Mouse (Mus musculus): ENCODE data around the gene Lgals2.
A peak's percentile ranks its signal among the peaks of the same experiment; 100 is the strongest.
"Not testable (repeated sequence)": the region's sequence is repeated elsewhere in the genome, so short reads cannot be mapped to it uniquely, and the experiment has no call there.

Lgals2 gene

GRCm38 (mm10) chr15:78855303-78855965 is at the start of gene Lgals2:
Lgals2 (minus strand) TSS chr15:78855529.
- no peak for DNase-seq (ENCODE audit: low spot score)

DNA sequence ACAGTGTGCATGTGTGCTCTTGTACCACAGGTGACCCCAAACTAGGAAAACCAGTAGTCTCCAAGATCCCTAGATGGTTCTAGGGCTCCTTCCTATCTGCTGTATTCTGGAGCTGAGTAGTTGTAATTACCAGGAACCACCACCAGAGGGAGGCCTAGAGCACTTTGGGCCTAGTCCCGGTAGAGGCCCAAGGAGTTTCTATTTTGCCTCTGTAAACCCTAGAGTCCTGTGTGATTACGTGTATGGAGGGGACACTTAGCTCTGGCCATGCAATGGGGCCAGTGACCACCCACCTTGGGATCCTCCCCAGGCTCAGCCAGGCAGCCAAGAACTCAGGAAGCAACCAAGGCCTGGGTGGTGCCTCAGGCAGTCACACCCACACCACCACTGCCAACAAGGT is 47.9 kb upstream of the Lgals2 start:
- DNase-seq (ENCODE audit: low spot score), result peak; percentile 86

GRCm38 (mm10) chr15:78901422-78901789 is 46.1 kb upstream of the Lgals2 start:
- no peak for DNase-seq (ENCODE audit: low spot score)

- no peak for DNase-seq (ENCODE audit: low spot score)
Measured at GRCm38 (mm10) chr15:78900585-78901421, 45.5 kb upstream of the Lgals2 start.

- no peak for DNase-seq (ENCODE audit: low spot score)
Measured at GRCm38 (mm10) chr15:78899740-78900584, 44.6 kb upstream of the Lgals2 start, which contains the start of gene Sh3bp1. Sh3bp1 (plus strand) TSS chr15:78899768.

GRCm38 (mm10) chr15:78899409-78899739 is 44.0 kb upstream of the Lgals2 start, which contains the start of gene Gm49510:
Gm49510 (plus strand) TSS chr15:78899667.
- DNase-seq (ENCODE audit: low spot score), result no peak

GRCm38 (mm10) chr15:78898507-78899001 is 43.2 kb upstream of the Lgals2 start:
- no peak for DNase-seq (ENCODE audit: low spot score)

GRCm38 (mm10) chr15:78897488-78897887 is 42.2 kb upstream of the Lgals2 start:
- no peak for DNase-seq (ENCODE audit: low spot score)

GRCm38 (mm10) chr15:78896149-78896548 is 40.8 kb upstream of the Lgals2 start:
- no peak for DNase-seq (ENCODE audit: low spot score)

GRCm38 (mm10) chr15:78895741-78896140 is 40.4 kb upstream of the Lgals2 start:
- DNase-seq (ENCODE audit: low spot score), result no peak

GRCm38 (mm10) chr15:78894726-78895125 is 39.4 kb upstream of the Lgals2 start:
- DNase-seq (ENCODE audit: low spot score), result no peak

GRCm38 (mm10) chr15:78892440-78892839 is 37.1 kb upstream of the Lgals2 start:
- no peak for DNase-seq (ENCODE audit: low spot score)

DNA sequence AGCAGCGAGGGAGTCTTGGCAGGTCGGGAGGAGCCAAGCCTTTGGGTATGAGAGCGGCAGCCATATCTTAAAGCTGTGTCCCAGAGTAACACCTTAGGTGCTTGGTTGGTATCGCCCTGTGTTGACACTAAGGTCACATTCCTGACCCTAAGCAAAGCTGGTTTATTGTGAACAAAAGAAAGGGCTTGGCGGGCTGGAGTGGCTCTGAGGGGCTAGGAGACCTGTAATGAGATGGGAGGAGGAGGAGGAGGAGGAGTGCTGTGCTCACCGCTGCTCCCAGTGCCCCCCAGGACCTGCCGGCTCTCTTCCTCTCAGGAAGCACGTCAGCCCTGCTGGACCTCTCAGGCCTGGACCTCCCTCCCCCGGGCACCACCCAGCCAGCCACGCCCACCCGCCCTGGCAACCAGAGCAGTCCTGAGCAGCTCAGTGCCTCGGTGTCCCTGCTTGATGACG is 34.1 kb upstream of the Lgals2 start:
- DNase-seq (ENCODE audit: low spot score), result no peak

DNA sequence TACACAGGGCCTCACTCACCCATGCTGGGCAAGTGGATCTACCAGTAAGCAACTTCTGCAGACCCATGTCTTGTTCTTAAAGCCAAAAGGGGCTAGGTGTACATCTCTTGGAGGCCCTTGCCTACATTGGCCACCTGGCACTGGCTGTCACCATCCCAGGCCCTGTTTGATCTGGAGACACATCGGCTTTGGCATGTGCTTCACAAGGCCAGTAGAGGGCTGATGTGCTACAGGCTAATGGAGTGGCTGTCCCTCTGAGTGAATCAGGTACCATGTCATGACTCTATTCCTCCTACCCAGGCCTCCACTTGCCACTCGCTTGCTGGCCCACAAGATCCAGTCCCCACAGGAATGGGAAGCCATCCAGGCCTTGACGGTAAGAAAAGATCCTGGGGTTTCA is 26.5 kb upstream of the Lgals2 start:
- DNase-seq (ENCODE audit: low spot score), result no peak

DNA sequence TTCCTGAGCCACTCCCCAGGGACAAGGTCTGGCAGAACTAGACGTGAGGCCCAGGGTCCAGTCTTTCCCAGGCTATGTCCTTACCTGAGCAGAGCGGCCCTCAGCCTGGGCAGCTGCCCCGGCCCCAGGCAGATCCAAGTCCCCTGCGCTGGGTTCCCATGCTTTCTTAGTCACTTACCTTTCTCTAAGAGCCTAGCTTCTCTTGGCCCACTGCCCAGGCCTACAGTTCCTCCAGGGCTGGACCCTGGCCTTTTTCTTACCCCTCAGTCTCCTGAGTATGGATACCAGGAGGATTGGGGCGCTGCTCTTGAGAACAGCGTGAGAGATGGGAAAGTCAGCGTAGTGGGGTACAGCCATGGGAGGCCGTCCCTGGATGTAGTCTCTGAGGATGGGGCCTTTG is 25.1 kb upstream of the Lgals2 start:
- no peak for DNase-seq (ENCODE audit: low spot score)

GRCm38 (mm10) chr15:78878792-78879516 is 23.6 kb upstream of the Lgals2 start:
- DNase-seq (ENCODE audit: low spot score), result not testable (repeated sequence)

- no peak for DNase-seq (ENCODE audit: low spot score)
Measured at GRCm38 (mm10) chr15:78877810-78878390, 22.6 kb upstream of the Lgals2 start.

DNA sequence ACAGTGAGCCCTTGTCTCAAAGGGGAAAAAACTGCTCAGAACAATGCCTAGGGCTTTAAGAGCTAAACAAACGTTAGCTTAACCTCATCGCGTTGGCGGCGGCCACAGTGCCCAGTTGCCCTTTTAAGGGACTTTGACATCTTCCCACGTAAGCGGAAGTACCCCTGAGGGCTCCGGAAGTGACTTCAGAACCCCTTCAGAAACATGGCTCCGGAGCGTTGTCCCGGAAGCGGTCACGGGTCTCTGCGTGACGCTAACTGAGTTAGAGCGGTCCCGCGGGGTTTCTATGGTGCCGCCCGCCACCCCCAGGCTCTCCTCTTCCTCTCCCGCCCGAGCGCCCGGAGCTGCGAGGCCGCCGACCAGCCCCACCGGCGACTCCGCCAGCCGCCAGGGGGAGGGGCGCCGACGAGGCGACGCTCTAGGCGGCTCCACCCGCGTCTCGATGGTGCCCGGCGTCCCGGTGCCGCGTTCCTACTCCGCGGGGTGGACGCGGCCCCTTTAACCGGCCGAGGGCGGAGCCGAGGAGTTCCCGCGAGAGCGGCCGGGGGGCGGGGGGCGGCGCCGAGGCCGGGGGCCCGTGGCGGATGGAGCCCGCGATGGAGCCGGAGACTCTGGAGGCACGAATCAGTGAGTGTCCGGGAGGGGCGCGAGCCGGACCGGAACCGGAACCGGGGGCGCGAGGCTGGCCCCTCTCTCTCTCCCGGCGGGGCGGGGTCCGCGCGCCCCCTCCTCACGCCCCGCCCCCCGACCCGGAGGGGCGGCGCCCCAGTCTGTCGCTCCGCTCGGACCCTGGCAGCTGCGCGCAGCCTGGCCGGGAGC is 21.9 kb upstream of the Lgals2 start, which contains the start of gene Gga1:
Gga1 (plus strand) TSS at position 200 of the 819 bp plus-strand sequence.
- peak; percentile 85 for DNase-seq (ENCODE audit: low spot score)

- peak; percentile 74 for DNase-seq (ENCODE audit: low spot score)
Measured at GRCm38 (mm10) chr15:78876258-78876696, 20.9 kb upstream of the Lgals2 start.

DNA sequence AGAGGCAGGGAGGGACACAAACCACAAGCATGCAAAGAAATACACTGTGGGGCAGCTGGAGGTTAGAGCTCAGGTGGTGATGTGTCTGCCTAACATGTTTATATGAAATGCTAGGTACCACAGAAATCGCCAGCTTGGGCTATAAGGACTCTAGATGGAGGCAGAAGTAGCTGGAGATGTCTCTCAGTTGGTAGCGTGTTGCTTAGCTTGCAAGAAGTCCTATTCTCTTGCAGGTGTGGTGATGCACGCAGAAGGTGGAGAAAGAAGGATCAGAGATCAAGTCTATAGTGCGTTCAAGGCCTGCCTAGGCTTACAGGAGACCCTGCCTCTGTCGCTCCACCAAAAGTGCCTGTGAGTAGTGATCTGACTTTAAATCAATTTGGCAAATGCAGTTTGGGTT is 20.2 kb upstream of the Lgals2 start:
- DNase-seq (ENCODE audit: low spot score), result no peak

Measured in c-Kit-positive CD71-positive TER-119-positive erythroid progenitor cells, embryonic 14.5 days (primary cell).